Mouse (Mus musculus) regulatory T cell (primary cell): ENCODE measurements around the gene Gdap1l1.
"Not testable (repeated sequence)": the region's sequence is repeated elsewhere in the genome, so short reads cannot be mapped to it uniquely, and the experiment has no call there.

ENCODE experiments used
- in situ Hi-C: fragments of 300-600 bp; cut with MboI, MseI; formaldehyde crosslinking; loops from one replicate; pipeline ENCODE4 v1.15.1; 2025; ENCODE audit warnings: high pct_unique_total_duplicates

Gene Gdap1l1

DNA sequence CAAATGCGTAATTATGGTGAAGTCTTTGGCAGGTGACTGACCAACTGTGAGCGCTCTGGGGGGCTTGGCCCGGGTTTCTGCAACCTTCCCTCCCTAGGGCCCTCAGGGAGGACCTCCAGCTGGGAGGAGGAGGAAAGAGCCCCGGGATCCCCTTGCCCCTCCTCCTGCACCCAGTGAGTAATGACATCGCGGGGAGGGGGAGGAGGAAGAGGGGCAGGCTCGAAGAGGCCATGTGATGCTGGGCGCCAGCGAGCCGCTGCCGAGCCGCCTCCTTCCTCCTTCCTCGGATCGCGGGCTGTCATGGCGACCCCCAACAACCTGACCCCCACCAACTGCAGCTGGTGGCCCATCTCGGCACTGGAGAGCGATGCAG lies at the start of gene Gdap1l1:
Gene Gdap1l1, plus strand, starts transcription at position 231 of the 373 bp plus-strand sequence.
- in situ Hi-C loops = no loop called here

DNA sequence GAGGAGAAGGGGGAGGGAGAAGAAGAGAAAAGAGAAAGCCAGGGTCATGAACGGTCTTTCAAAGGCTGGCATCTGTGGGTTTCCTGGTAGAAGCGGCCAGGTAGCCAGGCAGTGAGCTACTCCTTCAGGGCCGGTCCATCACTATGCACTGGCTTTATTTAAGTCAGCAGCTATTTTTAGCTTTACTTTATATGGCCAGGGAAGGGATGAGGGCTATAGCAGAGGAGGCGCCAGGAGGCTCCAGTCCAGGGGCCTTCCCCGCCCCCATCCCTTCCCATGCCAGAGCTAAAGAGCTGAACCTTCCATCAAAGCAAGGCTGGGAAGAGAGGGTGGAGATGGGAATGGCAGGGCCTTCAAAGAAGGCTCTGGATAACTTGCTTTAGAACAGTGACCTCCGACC lies 45.8 kb upstream of the Gdap1l1 start:
- in situ Hi-C loops = no loop called here

DNA sequence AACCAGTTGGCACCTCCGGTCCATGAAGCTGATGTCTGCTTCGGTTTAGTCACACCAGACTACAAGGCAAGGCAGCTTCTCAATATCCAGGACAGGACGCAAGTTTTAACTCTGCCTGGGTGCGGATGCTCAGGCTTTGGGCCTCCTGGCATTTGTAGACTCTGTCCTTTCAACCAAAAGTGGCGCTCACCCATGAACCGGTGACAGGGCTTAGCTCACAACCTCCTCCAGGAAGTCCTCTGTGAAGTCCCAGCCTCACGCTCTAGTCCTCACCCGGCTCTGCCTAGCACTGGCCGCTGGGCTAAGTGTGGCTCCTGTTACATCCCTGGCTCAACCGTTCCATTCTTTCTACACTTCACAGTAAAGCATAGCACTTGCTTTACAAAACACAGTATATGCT lies 45.0 kb upstream of the Gdap1l1 start:
- in situ Hi-C loops = no loop called here

DNA sequence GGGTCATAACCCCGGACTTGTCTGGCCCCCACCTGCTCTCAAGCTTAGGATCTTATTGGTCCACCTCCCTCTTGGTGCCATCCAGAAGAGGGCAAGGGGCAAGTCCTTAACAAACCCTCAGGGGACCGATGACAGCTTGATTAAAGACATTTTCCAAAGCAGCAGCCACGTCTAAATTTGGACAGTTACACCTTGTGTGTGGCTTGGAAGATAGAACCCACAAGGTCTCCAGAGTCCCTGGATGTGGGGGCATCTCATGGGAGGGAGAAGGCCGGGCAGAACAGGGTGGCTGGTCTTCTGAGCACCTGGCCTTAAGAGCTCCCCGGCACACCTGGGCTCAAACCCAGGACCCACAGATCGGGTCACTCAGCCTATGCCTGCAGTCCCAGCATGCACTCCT lies 44.3 kb upstream of the Gdap1l1 start:
- in situ Hi-C loops = no loop called here

DNA sequence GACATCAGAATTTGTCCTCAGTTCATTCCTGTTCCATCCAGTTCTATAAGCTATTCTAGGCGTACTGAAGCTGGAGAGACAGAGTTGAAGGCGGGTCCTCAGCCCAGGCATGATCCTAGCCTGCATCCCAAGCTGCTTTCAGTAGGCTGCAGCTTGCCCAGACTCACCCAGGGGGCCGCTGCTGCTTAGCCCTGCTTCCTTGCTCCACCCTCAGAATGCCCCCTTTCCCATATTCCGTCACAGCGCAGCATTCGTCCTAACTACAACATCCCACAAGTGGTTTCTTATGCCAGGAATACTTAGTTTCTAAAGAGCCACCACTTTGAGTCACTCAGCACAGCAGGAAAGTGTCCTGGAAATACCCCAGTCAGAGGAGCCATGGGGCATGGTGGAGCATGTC lies 43.3 kb upstream of the Gdap1l1 start:
- in situ Hi-C loops = no loop called here

DNA sequence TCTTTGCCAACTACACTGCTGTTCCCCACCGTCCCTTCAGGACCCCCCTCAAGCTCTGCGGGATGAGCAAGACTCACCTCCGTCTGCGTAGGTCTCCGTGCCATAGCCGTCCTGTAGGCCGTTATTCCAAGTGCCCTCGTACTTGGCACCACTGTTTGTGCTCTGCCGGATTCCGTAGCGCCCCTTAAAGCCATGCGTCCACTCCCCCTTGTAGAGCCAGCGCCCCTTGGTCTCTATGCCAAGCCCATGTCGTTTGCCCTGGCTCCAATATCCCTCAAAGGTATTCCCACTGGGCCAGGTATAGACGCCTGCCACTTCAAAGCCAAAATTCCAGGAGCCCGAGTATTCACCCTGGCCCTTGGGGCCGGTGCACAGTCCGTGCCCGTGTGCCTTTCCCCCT lies 41.2 kb upstream of the Gdap1l1 start:
- in situ Hi-C loops = no loop called here

DNA sequence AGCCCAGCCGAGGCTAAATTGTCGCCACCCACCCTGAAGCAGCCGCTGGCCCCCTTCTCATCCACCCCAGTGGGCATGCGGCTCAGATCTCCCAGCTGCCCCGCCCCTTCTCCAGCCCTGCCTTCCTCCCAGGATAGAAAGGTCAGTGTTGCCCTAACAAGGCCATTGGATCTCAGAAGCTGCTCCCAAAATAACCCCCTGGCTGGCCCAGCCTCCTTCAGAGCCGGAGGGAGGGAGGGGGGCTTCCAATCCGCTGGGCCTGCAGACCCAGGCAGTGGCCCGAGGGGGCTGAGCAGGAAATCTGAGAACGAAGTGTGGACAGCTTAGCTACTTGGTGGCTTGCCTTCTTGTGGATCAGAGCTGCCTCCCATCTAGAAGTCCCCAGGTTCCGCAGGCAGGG lies 40.4 kb upstream of the Gdap1l1 start, which contains the start of gene Jph2:
Gene Jph2, minus strand, starts transcription at position 89 of the 400 bp plus-strand sequence.
- in situ Hi-C loops = no loop called here

DNA sequence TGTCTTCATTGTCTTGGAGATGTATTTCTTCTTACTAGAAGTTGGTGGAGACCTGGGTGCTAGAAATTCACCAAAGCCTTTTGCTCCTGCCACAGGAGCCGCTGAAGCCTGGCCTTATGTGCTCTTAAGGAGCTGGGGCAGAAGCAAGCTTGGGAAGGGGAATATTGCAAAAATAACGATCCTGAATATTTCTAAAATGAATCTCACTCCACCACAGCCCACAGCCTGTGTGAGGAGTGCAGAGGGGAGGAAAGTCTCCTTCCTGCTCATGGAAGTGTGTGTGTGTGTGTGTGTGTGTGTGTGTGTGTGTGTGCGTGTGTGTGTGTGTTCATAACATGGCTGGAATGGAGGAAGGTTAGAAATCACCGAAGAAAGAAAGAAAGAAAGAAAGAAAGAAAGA lies 39.5 kb upstream of the Gdap1l1 start:
- in situ Hi-C loops = no loop called here

DNA sequence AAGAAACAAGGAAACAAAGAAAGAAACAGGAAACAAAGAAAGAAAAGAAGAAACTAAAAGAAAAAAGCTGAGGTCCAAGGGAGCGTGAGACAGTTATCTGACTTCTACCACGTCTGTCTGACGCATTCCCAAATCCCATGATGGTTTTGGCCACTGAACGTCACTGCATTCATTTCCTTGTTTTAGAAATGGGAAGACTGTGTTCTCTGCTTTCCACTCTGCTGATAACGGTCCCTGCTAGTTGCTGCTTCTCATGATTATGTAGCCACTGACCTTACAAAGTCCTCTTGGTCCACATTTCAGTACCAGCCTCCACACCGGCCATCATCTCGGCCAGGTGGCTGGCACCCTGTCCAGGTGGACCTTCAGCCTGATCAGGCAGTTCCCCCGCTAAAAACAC lies 39.1 kb upstream of the Gdap1l1 start:
- in situ Hi-C loops = no loop called here

DNA sequence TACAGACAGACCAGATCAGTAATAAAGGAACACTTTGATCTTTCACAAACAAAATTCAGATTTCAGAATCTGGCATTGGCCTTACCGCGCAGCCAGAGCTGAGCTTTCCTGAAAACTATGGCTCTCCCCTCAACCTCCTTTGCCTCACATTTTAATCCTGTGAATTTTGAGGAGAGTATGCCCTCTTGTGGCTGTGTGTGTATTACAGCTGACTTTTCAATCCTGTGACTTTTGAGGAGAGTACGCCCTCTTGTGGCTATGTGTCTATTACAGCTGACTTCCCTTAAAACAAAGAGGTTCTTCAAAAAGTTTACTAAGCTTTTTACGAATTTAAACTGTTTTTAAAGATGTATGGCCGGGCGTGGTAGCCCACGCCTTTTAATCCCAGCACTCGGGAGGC lies 37.1 kb upstream of the Gdap1l1 start:
- in situ Hi-C loops = no loop called here

DNA sequence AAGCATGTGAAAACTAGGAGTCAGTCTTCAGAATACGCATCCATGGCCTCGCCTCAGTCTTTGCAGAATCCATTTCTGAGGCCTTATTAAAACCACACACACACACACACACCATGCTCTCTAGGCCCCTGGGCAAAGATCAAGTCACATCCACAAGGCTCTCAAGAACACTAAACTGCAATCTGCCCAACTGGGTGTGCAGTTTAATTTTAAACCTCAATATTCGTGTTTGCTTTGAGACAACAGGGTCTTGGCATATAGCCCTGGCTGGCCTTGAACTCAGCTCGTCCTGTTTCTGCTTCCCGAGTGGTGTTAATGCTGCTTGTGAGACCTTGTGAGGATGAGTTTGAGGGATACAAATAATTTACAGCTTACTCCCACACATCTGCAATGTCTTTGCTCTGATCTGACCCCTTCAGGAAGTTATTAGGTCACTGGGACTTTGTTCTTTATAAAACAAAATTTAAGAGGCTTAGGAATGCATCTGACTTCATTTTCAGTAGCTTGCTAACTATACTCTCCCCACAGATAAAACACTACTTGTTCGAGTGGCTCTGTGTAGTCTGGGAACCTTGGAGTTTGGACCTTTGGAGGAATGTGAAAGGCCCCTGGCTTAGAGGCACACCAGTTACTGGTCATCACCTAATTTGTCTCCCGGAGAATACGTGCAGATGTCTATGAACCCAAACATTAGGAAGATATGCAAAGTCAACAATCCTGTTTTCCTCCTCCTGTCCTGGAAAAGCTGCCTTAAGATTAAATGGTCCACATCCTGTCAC lies 34.0 kb upstream of the Gdap1l1 start:
- in situ Hi-C loops = no loop called here

DNA sequence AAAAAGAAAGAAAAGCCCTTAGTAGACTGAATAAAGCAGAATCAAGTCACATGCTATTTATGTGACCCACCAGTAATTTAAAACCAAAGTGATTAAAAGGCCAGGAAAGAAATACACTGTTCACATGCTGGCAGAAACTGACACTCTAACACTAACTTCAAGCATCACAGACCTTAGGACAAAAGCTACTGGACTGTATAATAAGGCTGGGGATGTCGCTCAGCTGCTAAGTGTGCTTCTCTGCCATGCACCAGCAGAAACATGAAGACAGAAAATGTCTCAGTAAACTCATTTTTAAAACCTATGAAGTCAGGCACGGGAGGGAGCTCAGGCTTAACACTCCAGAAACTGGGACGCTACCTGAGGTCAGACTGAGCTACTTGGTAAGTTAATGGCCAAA lies 28.1 kb upstream of the Gdap1l1 start:
- in situ Hi-C loops = no loop called here

DNA sequence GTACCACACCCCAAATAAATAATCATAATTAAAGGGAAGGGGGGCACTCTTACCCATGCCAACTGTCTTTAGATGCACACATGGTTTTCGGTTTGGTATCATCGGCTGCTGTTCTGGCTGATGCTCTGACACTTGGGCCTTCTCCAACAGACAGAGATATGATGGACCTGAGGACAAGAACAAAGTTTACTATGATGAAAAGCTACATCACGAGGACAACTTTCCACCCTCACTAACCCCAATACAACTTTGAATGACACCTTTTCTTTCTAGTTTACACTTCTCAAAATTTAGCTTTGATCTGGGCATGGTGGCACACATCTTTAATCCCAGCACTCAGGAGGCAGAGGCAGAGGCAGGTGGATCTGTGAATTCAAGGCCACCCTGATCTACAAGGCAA lies 26.9 kb upstream of the Gdap1l1 start:
- in situ Hi-C loops = not testable (repeated sequence)

DNA sequence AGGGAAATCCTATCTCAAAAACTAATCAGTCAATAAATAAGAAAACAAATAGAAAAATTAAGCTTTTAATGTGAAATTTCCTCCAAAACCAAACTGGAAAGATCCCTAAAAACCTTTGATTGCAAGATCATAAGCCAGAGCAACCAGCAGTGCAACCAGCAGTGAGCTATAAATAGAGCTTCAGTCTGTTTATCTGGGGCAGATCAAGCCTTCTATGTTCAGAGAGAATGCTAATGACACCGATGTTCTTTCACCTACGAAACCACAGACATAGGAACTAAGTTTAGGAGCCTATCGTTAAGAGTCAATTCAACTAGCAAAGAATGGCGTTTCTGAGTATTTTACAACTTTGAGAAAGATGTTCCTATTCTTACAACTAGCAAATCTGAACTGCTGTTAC lies 26.4 kb upstream of the Gdap1l1 start:
- in situ Hi-C loops = no loop called here

DNA sequence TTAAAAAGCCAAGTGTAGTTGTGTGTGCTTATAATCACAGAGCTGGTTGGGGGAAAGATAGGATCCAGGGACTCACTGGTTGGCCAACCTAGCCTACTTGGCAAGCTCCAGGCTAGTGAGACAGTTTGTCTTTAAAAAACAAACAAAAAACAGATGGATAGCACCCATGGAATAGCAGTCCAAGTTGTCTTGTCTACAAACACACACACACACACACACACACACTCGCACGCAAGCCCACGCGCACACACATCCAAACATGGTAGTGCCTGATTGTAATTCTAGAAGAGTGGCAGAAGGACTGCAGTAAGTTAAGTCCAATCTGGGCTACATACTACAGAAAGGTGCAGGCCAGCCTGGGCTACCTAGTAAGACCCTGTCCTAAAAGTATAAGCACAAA lies 25.9 kb upstream of the Gdap1l1 start:
- in situ Hi-C loops = no loop called here

DNA sequence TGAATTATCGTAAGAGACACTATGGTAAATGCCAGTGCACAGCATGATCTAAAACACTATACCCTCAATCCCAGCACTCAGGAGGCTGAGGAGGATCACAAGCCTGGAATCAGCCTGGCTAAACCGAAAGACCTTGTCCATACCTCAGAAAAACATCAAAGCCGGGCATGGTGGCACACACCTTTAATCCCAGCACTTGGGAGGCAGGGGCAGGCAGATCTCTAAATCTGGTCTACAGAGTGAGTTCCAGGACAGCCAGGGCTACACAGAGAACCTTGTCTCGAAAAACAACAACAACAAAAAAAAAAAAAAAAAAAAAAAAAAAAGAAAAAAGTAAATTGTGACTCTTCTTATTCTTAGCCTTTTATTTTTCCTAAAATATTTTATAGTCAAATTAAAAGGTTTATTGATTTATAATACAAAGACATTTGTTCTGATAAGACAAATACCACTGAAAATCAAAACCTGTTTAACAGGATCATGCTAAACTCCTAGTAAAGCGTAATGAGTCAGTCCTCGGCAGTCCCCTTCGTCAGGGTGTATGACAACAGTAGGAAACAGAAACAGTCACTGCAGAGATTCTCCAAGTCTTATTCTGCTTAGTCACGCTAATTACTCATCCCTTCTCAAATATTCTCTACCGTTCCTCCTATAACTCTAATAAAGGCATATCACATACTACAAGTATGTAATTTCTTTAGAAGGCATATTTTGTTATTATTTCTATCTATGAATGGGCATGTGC lies 25.3 kb upstream of the Gdap1l1 start:
- in situ Hi-C loops = no loop called here

DNA sequence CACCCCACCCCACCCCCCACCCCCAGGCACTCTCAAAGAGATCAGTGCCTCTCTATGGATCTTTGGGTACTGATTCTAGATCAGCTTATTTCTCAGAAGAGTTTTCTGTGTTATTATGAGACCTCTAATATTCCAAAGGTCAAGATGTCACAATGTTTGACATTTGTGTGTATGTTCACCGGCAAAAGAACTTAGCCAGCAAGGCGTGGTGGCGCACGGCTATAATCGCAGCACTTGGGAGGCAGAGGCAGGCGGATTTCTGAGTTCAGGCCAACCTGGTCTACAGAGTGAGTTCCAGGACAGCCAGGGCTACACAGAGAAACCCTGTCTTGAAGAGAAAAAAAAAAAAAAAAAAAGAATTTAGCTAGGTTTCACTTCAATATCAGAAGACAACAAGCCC lies 21.2 kb upstream of the Gdap1l1 start:
- in situ Hi-C loops = loop anchor here (5.0 kb wide), 1 partner anchor 490 kb away; no protein-coding TSS in a partner anchor

DNA sequence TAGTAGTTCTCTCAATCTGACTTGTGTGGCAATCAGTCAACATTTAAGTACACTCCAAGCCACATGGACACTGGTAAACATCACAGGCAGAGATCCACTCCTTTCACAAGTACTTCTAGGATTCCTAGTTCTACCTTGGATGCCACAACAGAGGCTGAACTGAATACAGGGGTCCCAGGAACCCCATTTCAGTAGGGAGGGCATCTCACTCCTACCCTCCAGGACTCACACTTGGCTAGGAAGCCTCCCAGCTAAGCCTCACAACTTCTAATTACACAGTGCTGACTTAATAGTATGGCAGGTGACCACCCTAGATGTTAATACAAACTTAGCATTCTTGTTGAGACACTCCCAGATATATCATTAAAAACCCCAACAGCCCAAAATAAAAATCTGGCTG lies 20.4 kb upstream of the Gdap1l1 start:
- in situ Hi-C loops = loop anchor here (5.0 kb wide), 1 partner anchor 491 kb away; no protein-coding TSS in a partner anchor

DNA sequence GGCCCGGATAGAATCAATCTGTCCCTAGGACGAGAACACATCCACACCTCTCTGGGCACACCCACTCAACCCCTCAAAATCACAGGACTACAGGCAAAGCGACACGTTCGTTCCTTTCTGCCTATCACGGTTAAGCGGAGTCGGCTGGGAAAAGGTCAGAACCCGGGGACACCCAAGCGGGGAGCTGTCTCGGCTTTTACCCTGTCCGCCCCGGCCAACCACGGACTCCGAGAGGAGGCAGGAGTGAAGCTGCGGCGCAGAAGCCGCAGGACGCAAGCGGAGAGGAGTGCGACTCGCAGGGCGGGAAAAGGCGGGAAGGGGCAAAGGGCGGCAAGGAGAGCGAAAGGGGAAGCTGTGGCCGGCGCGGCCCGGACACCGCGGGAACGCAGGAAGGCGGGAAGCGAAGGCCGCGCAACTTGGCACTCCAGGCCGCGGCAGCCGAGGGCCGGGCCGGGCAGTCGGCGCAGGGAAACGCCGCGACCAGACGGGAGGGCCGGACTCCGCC lies 19.4 kb upstream of the Gdap1l1 start:
- in situ Hi-C loops = loop anchor here (5.0 kb wide), 1 partner anchor 492 kb away; no protein-coding TSS in a partner anchor

DNA sequence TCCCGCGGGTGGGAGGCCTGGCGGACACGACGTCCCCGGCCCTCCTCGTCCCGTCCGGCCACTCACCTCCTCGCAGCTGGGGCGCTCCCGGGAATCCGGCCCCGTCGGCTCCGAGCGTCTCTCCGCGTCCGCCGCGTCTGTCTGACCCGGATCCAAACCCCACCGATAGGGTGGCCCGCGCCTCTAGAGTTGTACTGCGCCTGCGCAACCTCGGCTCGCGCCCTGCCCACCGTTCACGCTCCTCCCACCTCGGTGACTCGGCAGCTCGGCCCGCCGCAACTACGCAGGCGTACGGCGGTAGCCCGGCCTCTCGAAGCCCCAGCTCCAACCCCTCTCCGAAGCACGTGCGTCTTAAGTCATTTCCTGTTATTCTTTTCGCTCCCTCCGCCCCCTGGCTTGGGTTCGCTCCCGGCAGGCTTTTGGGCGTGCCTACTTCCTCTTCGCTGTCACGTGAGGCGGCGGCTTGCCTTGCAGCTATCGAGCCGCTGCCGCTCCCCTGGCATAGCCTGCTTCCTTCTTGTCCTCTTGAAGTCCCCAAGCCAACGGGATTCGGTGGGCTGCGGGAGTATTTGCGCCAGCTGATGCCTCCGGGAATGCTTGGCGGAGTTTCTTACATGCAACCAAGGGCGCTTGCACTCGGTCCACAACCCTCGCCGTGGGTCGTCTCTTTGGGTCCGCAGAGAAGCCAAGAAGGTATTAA lies 18.8 kb upstream of the Gdap1l1 start:
- in situ Hi-C loops = loop anchor here (5.0 to 10.0 kb wide), 2 partner anchors 175 to 492 kb away; no protein-coding TSS in a partner anchor

DNA sequence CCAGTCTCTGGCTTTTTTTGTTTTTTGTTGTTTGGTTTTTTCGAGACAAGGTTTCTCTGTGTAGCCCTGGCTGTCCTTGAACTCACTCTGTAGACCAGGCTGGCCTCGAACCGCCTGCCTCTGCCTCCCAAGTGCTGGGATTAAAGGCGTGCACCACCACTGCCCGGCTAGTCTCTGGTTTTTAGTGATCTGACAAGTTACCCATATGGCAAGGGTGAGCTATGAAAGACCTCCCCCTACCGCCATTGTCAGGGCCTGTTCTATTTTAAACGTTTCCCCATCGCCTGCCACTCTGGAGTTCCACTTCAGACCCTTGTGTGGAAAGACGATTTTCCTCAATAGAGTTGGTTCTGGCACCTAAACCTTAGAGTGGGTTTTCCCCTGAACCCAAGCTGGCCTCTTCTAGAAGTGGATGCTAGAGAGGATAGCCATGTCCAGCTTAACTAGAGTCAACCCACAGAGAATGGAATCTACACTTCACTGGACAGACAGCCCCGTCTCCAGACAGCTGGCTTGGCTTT lies 17.9 kb upstream of the Gdap1l1 start:
- in situ Hi-C loops = loop anchor here (10.0 kb wide), 1 partner anchor 174 kb away; no protein-coding TSS in a partner anchor
